Mouse (Mus musculus): Measurements from ENCODE around the gene Uba52. TPM values are rescaled to one million over a fixed set of nuclear protein-coding genes. Genes with fewer than 3 reads are reported as not detected.

Uba52 gene
- total RNA-seq, 2 experiments from 2014 or later, result 914 to 1,009 TPM

DNA sequence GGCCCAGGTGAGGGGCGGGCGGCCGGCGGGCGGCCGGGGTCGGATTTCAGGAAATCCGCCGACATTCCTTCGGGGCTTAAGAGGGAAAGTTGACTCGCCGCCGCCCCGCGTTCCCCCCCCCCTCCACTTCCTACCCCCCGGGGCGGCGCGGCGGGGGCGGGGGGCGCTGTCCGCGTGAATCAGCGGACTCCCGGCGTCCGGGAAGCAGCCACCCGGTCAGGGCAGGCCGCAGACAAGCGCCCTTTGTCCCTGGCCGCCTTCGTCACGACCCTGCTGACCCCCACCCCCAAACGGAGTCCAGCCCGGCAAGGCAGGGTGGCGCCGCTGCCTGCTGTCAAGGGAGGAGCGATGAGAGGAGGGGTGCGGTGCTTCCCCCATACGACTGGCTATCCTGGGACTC, 21.0 kb downstream of the Uba52 start:
- no peak for ATAC-seq (replicated peaks; ENCODE audit: low FRiP score, poor library complexity, severe bottlenecking)

DNA sequence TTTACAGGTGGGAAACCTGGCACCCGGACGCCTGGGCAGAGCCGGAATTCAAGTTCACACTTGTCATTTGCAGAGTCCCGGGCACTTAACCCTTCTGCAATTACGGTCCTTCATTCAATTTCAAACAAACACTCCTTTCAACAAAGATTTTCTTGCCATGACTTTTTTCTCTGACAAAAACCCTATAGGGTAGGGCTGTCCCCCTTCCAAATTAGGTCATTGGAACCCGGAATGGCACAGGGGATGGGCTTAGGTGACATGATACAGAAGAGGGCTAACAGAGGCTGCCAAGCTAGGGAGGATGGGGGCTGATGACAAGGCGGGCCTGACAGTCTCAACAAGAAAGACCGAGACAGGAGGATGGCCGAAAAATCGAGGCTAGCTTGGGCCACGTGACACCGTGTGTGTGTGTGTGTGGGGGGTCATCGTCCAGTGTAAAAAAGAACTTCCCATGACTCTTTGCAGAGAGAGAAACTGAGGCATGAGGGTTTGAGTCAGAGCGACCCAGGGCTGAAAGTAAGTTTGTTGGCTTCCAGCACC, 21.6 kb downstream of the Uba52 start:
- no peak for ATAC-seq (replicated peaks; ENCODE audit: low FRiP score, poor library complexity, severe bottlenecking)

DNA sequence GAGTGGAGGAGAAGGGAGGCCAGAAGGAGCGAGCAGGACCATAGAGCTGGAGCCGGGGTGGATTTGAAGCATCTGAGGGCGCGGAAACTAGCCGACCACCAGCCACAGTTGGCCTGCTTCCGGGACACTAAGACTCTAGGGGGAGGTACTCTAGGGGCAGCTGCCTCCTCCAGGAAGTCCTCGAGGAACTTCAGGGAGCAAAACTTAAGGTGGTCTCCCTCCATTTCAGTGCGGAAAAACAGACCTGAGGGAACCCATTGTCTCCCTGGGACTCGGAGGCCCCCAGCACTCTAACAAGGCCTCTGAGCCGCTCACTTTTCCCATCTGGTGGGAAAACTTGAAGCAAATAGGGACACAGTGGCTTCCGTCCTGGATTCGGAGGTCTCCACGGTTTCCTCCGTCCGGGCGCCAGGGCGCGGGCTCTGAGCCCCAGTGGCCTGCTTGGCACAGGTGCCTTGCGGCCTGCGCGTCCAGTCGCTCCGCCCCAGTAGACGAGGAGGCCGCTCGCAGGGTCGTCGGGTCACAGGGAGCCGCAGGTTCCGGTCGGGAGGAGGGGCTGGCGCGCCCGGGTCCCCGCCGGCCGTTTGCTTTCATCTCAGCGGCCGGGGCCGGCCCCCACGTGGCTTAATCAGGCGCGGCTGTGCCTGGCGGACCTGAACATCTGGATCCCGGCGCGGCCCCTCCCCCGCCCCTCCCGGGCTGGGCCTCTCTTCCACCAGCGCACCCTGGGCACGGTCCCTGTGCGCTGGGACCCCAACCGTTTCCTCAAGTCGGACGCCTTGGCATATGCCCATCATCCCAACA, 22.4 kb downstream of the Uba52 start:
- no peak for ATAC-seq (replicated peaks; ENCODE audit: low FRiP score, poor library complexity, severe bottlenecking)

DNA sequence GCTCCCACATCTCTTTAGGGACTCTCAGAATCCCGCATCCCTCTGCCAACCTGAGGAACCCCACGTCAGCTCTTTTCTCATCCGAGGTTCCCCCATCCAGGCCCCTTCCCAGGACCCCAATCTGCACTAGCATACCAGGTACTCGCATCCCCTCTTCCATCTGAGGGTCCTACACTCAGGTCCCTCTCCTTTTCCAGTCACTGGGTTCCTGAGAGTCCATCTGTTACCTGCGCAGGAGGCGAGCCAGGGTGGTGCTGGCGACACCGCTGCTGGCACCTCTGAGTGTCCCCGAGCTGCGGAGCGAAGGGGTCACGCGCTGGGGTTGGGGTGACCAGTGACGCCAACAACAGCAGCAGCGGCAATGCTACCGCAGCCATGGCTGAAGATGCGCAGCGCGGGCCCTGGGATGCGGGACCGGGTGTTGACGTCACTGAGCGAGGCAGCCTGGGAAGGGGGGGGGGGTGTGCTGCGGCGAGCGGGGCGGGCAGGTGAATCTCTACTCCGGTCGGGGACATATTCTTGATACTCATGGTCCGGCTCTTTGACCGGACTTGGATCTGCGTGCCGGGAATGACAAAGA, 23.6 kb downstream of the Uba52 start, which contains the start of gene Tmem59l:
TSS of gene Tmem59l (minus strand) at position 418 of the 580 bp plus-strand sequence.
- ATAC-seq (replicated peaks; ENCODE audit: low FRiP score, poor library complexity, severe bottlenecking), result no peak

DNA sequence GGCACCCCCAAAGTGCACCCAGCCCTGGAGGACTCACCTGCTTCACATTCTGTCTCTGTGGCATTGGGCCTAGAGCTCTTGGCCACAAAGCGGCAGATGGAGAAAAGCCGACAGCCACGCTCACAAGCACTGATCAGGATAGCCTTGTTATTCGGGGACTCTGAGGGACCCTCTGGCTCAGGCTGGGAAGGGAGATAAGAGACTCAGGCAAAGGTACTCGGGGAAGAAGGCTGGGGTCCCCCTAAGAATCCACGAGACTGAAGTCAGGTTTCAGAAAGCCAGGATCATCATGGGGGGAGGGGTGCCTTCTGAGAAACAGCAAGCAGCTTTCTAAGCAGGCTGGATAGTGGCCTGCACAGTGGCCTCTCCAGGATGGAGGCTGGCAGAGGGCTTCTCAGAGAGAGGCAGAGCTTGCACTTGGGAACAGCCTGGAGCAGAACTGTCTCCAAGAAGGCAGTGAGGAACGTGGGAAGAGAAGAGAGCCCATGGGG, 24.4 kb downstream of the Uba52 start:
- ATAC-seq (replicated peaks; ENCODE audit: low FRiP score, poor library complexity, severe bottlenecking), result no peak

DNA sequence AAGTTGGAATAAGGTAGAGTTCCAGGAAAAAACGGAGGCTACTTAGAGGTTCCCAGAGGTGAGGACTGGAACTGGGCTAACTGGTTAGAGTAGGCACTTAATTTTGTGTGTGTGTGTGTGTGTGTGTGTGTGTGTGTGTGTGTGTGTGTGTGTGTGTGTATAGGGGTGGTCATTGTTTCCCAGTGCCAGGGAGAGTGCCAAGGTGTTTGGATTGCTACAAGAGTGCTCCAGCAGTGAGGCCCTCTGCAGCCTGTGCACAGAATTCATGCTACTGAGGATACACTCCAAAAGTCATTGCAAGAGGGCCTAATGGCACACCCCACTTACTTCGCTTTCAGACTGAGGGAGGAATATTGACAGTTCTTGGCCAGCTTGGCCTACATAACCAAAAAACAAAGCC, 27.7 kb downstream of the Uba52 start:
- no peak for ATAC-seq (replicated peaks; ENCODE audit: low FRiP score, poor library complexity, severe bottlenecking)

DNA sequence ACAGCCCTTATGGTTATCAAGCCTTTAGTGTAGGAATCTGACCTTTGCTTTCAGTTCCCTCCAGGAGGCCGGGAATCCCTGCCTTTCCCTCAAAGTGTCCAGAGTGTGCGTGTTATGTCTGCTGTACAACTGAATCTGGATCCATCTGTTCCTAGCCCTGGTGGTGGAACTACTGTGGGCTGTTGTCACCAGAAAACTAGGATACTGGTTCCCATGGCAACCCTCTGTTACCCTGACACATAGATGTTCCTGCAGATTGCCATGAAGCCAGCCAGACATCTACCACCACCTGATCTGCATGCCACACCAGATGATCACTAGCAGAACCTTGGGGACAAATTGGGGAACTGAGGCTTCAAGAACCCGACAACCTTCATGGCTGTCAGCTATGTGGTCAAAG, 28.7 kb downstream of the Uba52 start:
- no peak for ATAC-seq (replicated peaks; ENCODE audit: low FRiP score, poor library complexity, severe bottlenecking)

DNA sequence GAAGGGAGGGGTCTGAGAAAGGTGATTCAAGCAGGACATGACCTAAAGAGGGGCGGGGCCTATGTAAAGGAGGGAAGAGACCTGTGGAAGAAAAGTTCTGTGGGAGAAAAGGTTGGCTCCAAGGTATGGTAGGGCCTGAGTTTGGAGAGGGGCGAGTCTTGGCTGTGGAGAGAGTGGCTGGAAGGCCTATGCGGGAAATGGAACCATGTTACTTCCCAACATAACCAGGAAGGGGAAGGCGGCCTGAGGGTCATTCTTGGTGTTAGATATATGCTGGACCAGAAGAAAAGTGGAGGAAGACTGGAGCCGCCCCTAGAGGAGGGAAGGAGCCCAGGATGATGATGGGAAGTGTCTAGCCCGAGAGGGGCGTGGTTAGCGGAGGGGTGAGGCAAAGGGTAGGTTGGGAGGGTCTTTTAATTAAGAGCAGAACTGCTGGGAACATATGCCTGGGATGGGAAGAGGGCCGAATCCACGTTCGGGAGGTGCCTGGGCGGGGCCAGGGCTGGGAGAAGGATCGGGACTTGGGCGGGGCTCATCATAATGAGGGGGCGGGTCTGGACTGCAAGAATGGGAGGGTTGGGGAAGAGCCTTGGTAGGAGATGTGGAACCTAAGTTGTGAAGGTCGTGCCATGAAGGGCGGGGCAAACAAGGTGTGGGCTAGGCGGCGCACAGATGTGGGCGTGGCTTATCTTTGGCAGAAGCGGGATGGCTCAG, 33.2 kb downstream of the Uba52 start:
- ATAC-seq (replicated peaks; ENCODE audit: low FRiP score, poor library complexity, severe bottlenecking), result peak; percentile 18

DNA sequence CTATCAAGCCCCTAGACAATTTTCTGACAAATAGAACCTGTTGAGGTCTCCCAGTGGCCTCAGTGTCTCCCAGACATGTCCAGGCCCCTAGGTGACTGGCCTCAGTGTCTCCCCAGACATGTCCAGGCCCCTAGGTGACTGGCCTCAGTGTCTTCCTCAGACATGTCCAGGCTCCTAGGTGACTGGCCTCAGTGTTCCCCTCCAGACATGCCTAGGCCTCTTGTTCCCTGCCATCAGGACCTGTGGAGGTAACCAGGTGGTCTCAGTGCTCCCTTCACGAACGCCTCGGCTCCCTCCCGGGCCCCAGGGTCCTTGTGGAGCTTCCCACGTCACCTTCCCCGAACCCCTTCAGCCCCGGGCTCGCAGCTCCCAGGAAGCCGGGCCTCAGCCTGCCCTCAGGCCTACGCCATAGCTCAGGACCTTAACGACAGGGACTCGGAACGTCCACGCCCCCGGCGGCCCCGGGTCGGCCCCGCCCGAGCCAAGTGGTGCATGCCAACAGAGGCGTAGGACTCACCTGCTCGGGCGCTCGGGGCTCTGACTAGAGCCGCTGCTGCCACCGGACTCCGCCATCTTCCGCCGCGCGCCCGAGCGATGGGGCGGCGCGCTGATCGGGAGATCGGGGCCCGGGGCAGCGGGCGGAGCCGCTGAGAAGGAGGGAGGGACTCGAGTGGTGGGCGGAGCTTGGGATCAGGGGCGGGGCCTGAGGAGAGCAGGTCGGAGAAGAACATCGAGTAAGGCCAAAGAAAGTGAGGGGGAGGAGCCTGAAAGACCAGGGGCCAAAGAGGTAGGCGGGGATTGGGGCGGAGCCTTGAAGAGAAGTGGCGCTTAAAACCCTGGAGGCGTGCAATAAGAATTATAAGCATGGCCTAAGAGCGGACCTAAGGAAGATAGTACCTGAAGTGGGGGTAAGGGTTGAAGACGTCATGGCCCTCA, 34.0 kb downstream of the Uba52 start, which contains the start of gene Klhl26:
TSS of gene Klhl26 (minus strand) at position 636 of the 936 bp plus-strand sequence.
- peak; percentile 90 for ATAC-seq (replicated peaks; ENCODE audit: low FRiP score, poor library complexity, severe bottlenecking)

DNA sequence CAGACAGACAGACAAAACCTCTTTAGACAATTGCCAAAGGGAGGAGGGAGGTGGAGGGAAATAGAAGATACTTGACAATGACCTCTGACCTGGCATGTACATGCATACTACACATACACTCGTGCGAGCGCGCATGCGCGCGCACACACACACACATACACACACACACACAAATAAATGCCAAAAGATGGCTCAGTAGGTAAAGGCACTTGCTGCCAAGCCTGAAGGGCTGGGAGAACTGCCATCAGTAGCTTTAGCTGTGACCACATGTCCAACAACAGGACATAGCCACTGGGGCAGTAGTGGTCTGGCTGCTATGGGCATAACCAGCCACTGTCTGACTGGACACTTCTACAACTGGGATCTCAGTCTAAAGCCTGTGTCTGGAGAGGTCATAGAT, 38.7 kb downstream of the Uba52 start:
- no peak for ATAC-seq (replicated peaks; ENCODE audit: low FRiP score, poor library complexity, severe bottlenecking)

DNA sequence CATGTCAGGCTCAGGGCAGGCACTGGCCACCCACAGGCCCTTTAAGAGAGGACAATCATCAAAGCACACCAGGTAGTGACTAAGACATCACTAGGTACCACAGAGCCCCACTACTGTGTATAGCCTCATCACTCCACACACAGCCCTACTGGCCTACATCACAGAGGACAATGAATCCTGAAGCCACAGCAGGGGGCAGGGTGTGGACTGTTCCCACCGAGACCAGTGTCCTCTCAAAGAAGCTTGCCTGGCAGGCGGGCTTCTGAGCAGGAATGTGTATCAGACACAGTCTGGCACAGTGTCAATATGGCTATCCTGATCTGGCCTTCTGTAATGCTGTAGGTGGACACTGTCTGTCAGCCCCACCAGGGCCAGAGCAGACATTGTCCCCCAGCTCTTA, 40.7 kb downstream of the Uba52 start:
- ATAC-seq (replicated peaks; ENCODE audit: low FRiP score, poor library complexity, severe bottlenecking), result no peak

DNA sequence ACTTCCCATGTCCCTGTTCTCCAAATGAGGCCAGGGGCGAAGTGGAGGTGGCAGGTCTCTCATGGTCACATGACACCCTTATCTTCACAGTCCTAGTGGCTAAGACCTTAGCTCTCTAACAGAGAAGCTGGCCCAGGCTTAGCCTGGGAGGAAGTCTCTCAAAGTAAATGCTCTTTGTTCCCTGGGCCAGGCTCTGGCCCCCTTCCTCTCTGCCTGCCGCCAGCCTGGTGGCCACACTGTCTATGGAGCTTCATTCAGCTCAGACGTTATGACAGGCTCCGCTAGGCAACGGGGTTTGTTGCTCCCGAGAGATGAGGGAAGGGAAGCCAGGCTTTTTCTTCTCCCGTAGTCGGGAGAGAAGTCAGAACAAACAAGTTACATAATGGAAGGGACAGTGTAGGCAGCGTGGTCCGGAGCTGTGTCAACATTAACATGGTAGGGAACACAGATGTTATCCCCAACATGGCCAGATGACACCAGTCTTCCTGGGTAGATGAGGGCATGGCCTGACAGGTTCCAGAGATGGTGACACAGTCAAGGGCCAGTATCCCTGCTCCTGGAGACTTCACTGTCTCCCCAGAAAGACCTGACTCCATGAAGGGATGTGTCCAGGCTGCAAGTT, 41.2 kb downstream of the Uba52 start:
- no peak for ATAC-seq (replicated peaks; ENCODE audit: low FRiP score, poor library complexity, severe bottlenecking)

DNA sequence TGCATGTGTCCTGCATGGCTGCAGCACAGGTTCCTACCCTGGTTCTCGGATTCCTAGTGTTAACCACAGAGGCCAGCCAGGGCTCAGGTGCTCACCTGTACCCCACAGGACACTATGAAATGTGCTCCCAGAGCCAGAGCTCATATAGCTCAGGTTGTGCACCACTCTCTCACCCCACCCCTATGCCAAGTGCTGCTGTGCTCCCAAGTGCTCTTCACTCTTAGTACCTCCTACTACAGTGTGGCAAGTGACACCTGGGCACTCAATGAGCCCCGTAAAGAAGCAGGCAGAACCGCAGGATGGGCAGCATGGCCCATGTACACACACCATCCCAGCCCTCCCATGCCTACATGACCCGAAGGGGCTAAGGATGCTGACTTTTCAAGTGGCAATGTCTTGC, 41.9 kb downstream of the Uba52 start:
- no peak for ATAC-seq (replicated peaks; ENCODE audit: low FRiP score, poor library complexity, severe bottlenecking)

DNA sequence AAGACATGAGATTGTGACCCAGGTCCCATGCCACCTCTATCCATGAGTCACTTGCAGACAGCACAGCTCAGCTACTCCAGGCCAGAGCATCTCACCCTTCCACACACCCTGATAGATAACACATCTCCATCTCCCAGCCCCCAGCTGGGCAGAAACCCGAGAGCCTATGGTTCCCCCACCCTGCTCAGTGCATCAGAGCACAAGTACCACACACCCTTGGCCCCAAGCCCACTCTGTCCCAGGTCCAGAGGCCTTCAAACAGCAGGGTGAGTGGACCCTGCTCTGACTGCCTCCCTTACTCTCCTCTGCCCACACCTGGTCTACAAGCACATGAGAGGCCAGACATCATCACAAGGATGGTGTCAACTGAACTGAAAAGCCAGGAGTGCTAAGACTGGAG, 42.7 kb downstream of the Uba52 start:
- no peak for ATAC-seq (replicated peaks; ENCODE audit: low FRiP score, poor library complexity, severe bottlenecking)

DNA sequence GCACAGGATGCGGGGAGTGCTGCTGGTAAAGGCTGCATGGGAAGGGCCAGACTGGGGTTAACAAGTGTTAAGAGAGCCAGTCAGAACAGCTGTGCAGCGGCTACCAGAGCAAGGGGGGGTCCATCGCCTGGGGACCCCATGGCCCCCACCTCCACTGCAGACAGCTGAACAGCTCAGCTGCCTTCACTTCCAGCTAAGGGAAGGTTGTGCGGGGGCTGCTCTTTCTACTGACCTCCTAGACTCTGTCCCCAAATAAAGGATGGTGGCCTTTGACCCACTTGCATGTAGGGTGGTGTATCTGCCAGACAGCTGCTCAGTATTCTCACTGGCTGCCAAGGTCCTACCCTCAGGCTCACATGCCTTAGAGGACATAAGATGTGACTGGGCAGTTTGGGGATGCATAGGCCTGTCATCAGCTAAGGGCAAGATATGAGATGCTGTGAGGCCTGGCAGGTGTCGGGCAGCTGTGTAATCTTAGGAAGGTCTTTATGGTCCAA, 43.3 kb downstream of the Uba52 start:
- no peak for ATAC-seq (replicated peaks; ENCODE audit: low FRiP score, poor library complexity, severe bottlenecking)

DNA sequence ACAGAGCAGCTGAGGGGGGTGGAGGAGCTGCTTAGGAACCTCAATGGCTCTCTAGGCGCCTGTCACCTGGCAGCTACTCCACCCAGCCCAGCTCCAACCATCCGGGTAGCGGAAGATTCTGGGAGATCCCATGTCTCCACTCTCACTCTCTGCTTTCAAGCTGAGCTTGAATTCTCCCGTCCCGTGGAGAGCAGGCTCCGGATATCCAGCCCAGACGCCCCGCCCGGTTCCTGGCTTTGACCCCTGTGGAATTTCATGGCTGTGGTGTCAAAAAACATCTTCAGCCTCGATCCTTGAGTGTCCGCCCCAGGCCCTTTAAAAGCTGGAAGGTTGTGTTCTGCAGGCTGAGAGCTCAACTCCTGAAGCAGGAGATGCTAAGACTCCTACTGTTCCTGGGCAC, 43.8 kb downstream of the Uba52 start:
- ATAC-seq (replicated peaks; ENCODE audit: low FRiP score, poor library complexity, severe bottlenecking), result no peak

DNA sequence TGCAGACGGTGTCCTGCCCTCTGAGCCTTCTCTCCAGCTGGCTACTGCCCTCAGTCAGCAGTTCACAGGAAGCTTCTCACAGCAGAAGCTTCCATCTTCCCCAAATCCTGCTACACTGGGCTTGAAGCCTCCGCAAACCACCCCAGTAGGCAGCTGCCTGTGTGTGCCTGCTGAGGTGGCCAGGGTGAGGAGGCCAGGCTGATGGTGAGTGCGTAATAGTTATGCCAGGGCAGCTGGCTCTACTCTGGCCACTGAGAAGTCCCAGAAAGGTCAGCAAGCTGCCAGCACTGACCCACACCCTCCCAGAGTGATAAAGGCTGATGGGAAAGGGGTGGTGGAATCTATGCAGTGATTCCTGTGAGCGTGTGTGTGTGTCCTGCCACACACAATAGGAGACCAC, 44.3 kb downstream of the Uba52 start:
- ATAC-seq (replicated peaks; ENCODE audit: low FRiP score, poor library complexity, severe bottlenecking), result no peak

DNA sequence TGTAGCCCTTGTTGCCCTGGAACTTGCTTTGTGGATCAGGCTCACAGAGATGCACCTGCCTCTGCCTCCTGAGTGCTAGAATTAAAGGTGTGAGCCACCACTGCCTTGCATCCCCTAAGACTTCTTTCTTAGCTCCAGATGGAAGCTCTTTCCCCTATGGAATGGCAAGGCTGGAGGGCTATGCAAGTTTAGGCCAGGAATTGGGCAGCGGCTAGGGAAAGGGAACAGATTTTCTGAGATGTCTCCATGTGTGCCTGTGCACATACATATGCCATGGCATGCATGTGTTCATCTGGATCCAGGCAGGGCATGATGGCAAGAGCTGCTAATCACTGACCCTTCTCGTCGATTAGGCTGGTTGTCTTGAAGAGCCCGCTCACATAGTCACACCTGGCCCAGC, 44.9 kb downstream of the Uba52 start:
- ATAC-seq (replicated peaks; ENCODE audit: low FRiP score, poor library complexity, severe bottlenecking), result no peak

DNA sequence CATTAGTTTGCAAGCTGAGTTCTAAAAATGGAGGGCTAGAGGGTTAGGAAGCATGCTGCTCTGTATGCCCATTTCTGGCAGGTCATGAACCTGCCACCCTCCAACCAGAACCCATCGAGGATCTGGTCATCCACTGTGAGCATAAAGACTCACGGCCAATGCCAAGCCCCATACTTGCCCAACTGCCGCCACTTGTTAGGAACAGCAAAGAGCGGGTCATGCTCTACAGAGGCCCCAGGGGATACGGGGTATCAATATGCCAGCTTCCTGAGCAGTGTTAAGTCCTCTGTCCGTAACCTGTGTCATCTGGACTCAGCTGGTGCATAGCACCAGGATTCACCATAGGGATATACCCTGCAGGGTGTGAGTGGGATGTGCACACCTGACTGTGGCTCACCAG, 46.4 kb downstream of the Uba52 start:
- ATAC-seq (replicated peaks; ENCODE audit: low FRiP score, poor library complexity, severe bottlenecking), result no peak

All from erythroblast, adult 5-6 weeks (primary cell).